8 mouse cellular contexts compared by ENCODE assay signal in genomic region chr9:96719408-96720158, GRCm38 (mm10). TPM values are rescaled to one million over a fixed set of nuclear protein-coding genes. Genes with fewer than 3 reads are reported as not detected.
DNase-seq lines count a peak whose midpoint lies in the region; ATAC-seq and TF ChIP-seq lines count a peak whose summit lies in the region.

No protein-coding gene starts in this region.

- peak; percentile 36 for TF ChIP-seq POLR2A in myocyte (IDR thresholded peaks at IDR 0.05; ENCODE audit: insufficient read length, low read depth)

- H3K27me3 ChIP-seq in hindbrain, postnatal 0 days (ENCODE audit: insufficient read depth, low read length) = no peaks in the 10 kb centered on the region
- H3K27me3 ChIP-seq in liver, embryonic 12.5 days (replicated peaks) = no peaks in the 10 kb centered on the region
- no peaks in the 10 kb centered on the region for H3K27me3 ChIP-seq in myocyte (ENCODE audit: control insufficient read depth, insufficient read depth, insufficient read length)
- no peaks in the 10 kb centered on the region for H3K27me3 ChIP-seq in stomach, embryonic 16.5 days (ENCODE audit: control insufficient read depth, insufficient read depth, low read length)

- ATAC-seq in hindbrain, postnatal 0 days = peak; percentile 88
- ATAC-seq in liver, embryonic 12.5 days = peak; percentile 79
- peak; percentile 87 for ATAC-seq in stomach, embryonic 16.5 days (ENCODE audit: insufficient read depth, low FRiP score)

- peak overlapping the region; percentile 96 for H3K27ac ChIP-seq in hindbrain, postnatal 0 days
- H3K27ac ChIP-seq in liver, embryonic 12.5 days = peak overlapping the region; percentile 83
- H3K27ac ChIP-seq in stomach, embryonic 16.5 days (ENCODE audit: low read length) = peak overlapping the region; percentile 97

- peak; percentile 59 for DNase-seq in left cerebral cortex, postnatal 4 days
- no peak for DNase-seq in left cerebral cortex, adult 8-10 months (ENCODE audit: low spot score in 2 of 2)
- peak; percentile 74 to 81 for DNase-seq in cerebellum, postnatal 14 days
- peak; percentile 76 for DNase-seq in gastrocnemius, postnatal 10 days
- DNase-seq in hindbrain, postnatal 0 days (ENCODE audit: low spot score) = peak; percentile 73

- H3K9ac ChIP-seq in hindbrain, postnatal 0 days (replicated peaks; ENCODE audit: low read length) = peak overlapping the region; percentile 98
- H3K9ac ChIP-seq in liver, embryonic 12.5 days = peak overlapping the region; percentile 90
- H3K9ac ChIP-seq in stomach, embryonic 16.5 days (ENCODE audit: low read length) = peak overlapping the region; percentile 98

- H3K9me3 ChIP-seq in hindbrain, postnatal 0 days (ENCODE audit: low read length) = no peaks in the 10 kb centered on the region
- H3K9me3 ChIP-seq in liver, embryonic 12.5 days (replicated peaks) = no peaks in the 10 kb centered on the region
- H3K9me3 ChIP-seq in stomach, embryonic 16.5 days (replicated peaks; ENCODE audit: control insufficient read depth, low read length) = no peaks in the 10 kb centered on the region

- peak; percentile 22; the same call in 1 of the 2 replicates for TF ChIP-seq CTCF in hindbrain, postnatal 0 days (IDR thresholded peaks at IDR 0.05; ENCODE audit: low read depth)

- peak overlapping the region; percentile 76 for H3K4me2 ChIP-seq in hindbrain, postnatal 0 days (ENCODE audit: low read depth, low read length)
- H3K4me2 ChIP-seq in liver, embryonic 12.5 days = peak overlapping the region; percentile 79
- peak overlapping the region; percentile 82 for H3K4me2 ChIP-seq in myocyte (ENCODE audit: low read depth)
- peak overlapping the region; percentile 79 for H3K4me2 ChIP-seq in stomach, embryonic 16.5 days (ENCODE audit: low read depth, low read length)

- H3K36me3 ChIP-seq in hindbrain, postnatal 0 days (ENCODE audit: insufficient read depth, low read length) = no peaks in the 10 kb centered on the region
- H3K36me3 ChIP-seq in liver, embryonic 12.5 days = peaks cover 8% of the 10 kb centered on the region; the same call in 1 of the 2 replicates
- H3K36me3 ChIP-seq in myocyte (ENCODE audit: control insufficient read depth, insufficient read depth) = peaks cover 16% of the 10 kb centered on the region
- H3K36me3 ChIP-seq in stomach, embryonic 16.5 days (ENCODE audit: control insufficient read depth, insufficient read depth, low read length) = no peaks in the 10 kb centered on the region; the same call in 1 of the 2 replicates

- H3K4me3 ChIP-seq in hindbrain, postnatal 0 days (ENCODE audit: low read length) = peak overlapping the region; percentile 83
- peak overlapping the region; percentile 83 for H3K4me3 ChIP-seq in liver, embryonic 12.5 days
- peak overlapping the region; percentile 18 for H3K4me3 ChIP-seq in myocyte
- peak overlapping the region; percentile 70 for H3K4me3 ChIP-seq in stomach, embryonic 16.5 days (replicated peaks; ENCODE audit: low read length)

- under 1% methylated on average over 82 of the region's 85 CpGs for WGBS in hindbrain, postnatal 0 days
- WGBS in liver, embryonic 12.5 days (ENCODE audit: insufficient replicate concordance) = 2% methylated on average over 83 of the region's 85 CpGs
- under 1% methylated on average over 75 of the region's 85 CpGs for WGBS in stomach, embryonic 16.5 days

- peak overlapping the region; percentile 49 for H3ac ChIP-seq in myocyte (ENCODE audit: control insufficient read depth, insufficient read length)

- H3K79me2 ChIP-seq in myocyte (ENCODE audit: control insufficient read depth, insufficient read depth) = peaks cover 53% of the 10 kb centered on the region

- intact Hi-C loops in left cerebral cortex, postnatal 4 days (cut with DNase I) = no loop called here

- peaks cover 9% of the 10 kb centered on the region for H3K4me1 ChIP-seq in hindbrain, postnatal 0 days (ENCODE audit: insufficient read depth, low read length)
- peaks cover 46% of the 10 kb centered on the region for H3K4me1 ChIP-seq in liver, embryonic 12.5 days
- peaks cover 8% of the 10 kb centered on the region; the same call in 1 of the 2 replicates for H3K4me1 ChIP-seq in stomach, embryonic 16.5 days (ENCODE audit: control insufficient read depth, insufficient read depth, low read length)

TF ChIP-seq in myocyte, 11 proteins besides CTCF, POLR2A, EP300 and RAD21:
- TF ChIP-seq POLR2AphosphoS2 (IDR thresholded peaks at IDR 0.05; ENCODE audit: insufficient read length, low read depth) (peak; percentile 90), CEBPB (IDR thresholded peaks at IDR 0.05; ENCODE audit: insufficient read depth, poor library complexity, severe bottlenecking) (no peak), SRF (IDR thresholded peaks at IDR 0.05; ENCODE audit: control insufficient read depth, insufficient read length, low read depth) (no peak), MYOD1 (IDR thresholded peaks at IDR 0.05; ENCODE audit: control insufficient read depth in 1 of 3, insufficient read length in 2 of 3, low read depth in 2 of 3) (peak in 1 of 3 experiments; percentile 30), REST (IDR thresholded peaks at IDR 0.05; ENCODE audit: insufficient read depth, insufficient read length) (no peak), MAX (IDR thresholded peaks at IDR 0.05; ENCODE audit: low read depth) (no peak), USF1 (IDR thresholded peaks at IDR 0.05; ENCODE audit: low read depth) (no peak)
TF ChIP-seq in myocyte: peak in this region for 2.

RNA-seq across cellular contexts. Expression of gene Zbtb38, which starts 33.0 kb away (rescaled TPM):
- 10 to 100 TPM; 65.6 to 66.3 TPM for total RNA-seq in left cerebral cortex, postnatal 4 days (2021)
- total RNA-seq in left cerebral cortex, adult 8-10 months (2022) = 10 to 100 TPM; 57.7 to 67.6 (median 63.7) TPM
- 10 to 100 TPM; 13.8 to 17.9 TPM for total RNA-seq in gastrocnemius, postnatal 10 days (2021)
- total RNA-seq in hindbrain, postnatal 0 days (2014; rRNA removed) = 36.2 and 46.5 TPM in 2 replicates
- polyA plus RNA-seq in hindbrain, postnatal 0 days (2015; fragmentation: Nextera tagmentation; extraction: Ambion mirVana) = 36.6 and 38.7 TPM in 2 replicates
- 6.8 and 7.0 TPM in 2 replicates for polyA plus RNA-seq in liver, embryonic 12.5 days (2016; fragmentation: Nextera tagmentation; extraction: Ambion mirVana)
- polyA plus RNA-seq in myocyte (2012; fragmentation: generic; extraction: Trizol) = 9.1 TPM
- polyA plus RNA-seq in stomach, embryonic 16.5 days (2015; fragmentation: Nextera tagmentation; extraction: Ambion mirVana) = 19.4 and 21.2 TPM in 2 replicates

Comparison
In these comparisons a context has a peak if more than half of its experiments do, and no peak if none do; other contexts are left out.
1. DNase-seq: peak in left cerebral cortex, postnatal 4 days (single experiment), cerebellum, postnatal 14 days (2 of 2), gastrocnemius, postnatal 10 days (single experiment) and hindbrain, postnatal 0 days (single experiment); none in left cerebral cortex, adult 8-10 months (0 of 2).
2. H3K4me3 ChIP-seq: peak in every context shown above with its lines; median percentile 83 in hindbrain, postnatal 0 days; 83 in liver, embryonic 12.5 days; 70 in stomach, embryonic 16.5 days; 18 in myocyte.
3. Peak in every context shown above with its lines, with median percentiles within 50 percentile points of each other: ATAC-seq, H3K27ac ChIP-seq, H3K4me2 ChIP-seq and H3K9ac ChIP-seq.